Mouse (Mus musculus): Measurements from ENCODE around the gene Fpr-rs3. TPM values are rescaled to one million over a fixed set of nuclear protein-coding genes. Genes with fewer than 3 reads are reported as not detected.

Gene Fpr-rs3
- not detected in 2 replicates for polyA plus RNA-seq (2012; rRNA removed)

DNA sequence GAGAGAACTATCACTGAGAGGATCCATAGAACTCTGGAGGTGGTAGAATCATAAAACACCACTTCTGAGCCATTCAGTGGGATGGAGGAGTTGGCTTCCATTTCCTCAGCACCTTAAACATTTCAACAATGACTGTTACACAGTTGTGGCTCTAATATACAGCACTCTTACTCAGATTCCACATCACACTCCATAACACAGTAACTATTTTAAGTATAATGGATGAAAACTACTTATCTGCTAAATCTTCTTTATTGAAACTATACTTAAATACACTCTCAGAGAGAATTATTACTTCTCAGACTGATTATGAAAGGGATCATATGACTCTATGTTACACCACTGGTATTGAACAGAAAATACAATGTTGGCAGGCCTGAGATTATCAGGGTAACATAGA is at the start of gene Fpr-rs3:
Gene Fpr-rs3, minus strand, starts transcription at position 101 of the 400 bp plus-strand sequence.
- TF ChIP-seq POLR2A (IDR thresholded peaks at IDR 0.05; ENCODE audit: borderline replicate concordance, extremely low read depth, low read depth, low read length) (no peak), CTCF (IDR thresholded peaks at IDR 0.05; ENCODE audit: insufficient read depth, low read length) (no peak)
- Histone ChIP-seq H3K4me3 (replicated peaks; ENCODE audit: extremely low read depth, low read depth, low read length) (no peak within 1 kb of the TSS), H3K4me1 (ENCODE audit: control insufficient read depth, insufficient read depth, low read length) (no peaks in the 10 kb centered on the region)
- no peak for DNase-seq

DNA sequence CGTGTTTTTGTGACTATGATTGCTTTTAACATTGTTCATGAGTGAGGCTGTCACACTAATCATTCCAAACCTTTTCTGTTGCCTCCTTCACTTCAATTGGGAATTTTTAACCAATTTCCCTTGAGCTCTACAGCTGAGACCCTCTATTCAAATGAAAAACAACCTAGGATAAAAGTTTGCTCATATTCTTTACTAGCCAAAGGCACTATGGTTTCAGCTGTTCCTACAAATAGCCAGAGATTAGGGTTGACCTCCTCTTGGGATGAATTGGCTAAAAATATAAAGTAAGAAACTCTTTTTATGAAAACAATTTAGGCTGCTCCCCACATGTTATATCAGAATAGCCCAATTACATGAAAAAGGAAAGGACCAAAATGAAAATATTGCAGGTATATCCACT is 28.4 kb downstream of the Fpr-rs3 start, which contains the start of gene Vmn2r110:
Gene Vmn2r110, minus strand, starts transcription at position 101 of the 400 bp plus-strand sequence.
- Histone ChIP-seq H3K4me1 (ENCODE audit: control insufficient read depth, insufficient read depth, low read length) (no peaks in the 10 kb centered on the region), H3K4me3 (replicated peaks; ENCODE audit: extremely low read depth, low read depth, low read length) (no peak within 1 kb of the TSS)
- DNase-seq = no peak
- WGBS = 15% methylated on average over 1 of the region's 1 CpGs
- TF ChIP-seq POLR2A (IDR thresholded peaks at IDR 0.05; ENCODE audit: borderline replicate concordance, extremely low read depth, low read depth, low read length) (no peak), CTCF (IDR thresholded peaks at IDR 0.05; ENCODE audit: insufficient read depth, low read length) (no peak)

Other genes with a start within 250 kb of the Fpr-rs3 start
- not detected in 2 replicates for gene Vmn1r224, start 210.7 kb downstream of the Fpr-rs3 start, polyA plus RNA-seq (2012; rRNA removed)
- gene Vmn2r108, start 143.5 kb downstream of the Fpr-rs3 start, polyA plus RNA-seq (2012; rRNA removed) = not detected in 2 replicates
- not detected in 2 replicates for gene Vmn1r225, start 126.7 kb downstream of the Fpr-rs3 start, polyA plus RNA-seq (2012; rRNA removed)
- gene Vmn2r109, start 60.1 kb downstream of the Fpr-rs3 start, polyA plus RNA-seq (2012; rRNA removed) = not detected in 2 replicates
- not detected in 2 replicates for gene Vmn2r110, start 28.5 kb downstream of the Fpr-rs3 start, polyA plus RNA-seq (2012; rRNA removed)
- gene Vmn1r226, start 58.0 kb upstream of the Fpr-rs3 start, polyA plus RNA-seq (2012; rRNA removed) = not detected in 2 replicates
- gene Vmn1r227, start 105.0 kb upstream of the Fpr-rs3 start, polyA plus RNA-seq (2012; rRNA removed) = not detected in 2 replicates
- not detected in 2 replicates for gene Vmn1r228, start 161.3 kb upstream of the Fpr-rs3 start, polyA plus RNA-seq (2012; rRNA removed)
- not detected in 2 replicates for gene Vmn1r229, start 186.7 kb upstream of the Fpr-rs3 start, polyA plus RNA-seq (2012; rRNA removed)
- not detected in 2 replicates for gene Vmn1r230, start 215.6 kb upstream of the Fpr-rs3 start, polyA plus RNA-seq (2012; rRNA removed)